Mouse (Mus musculus) heart, embryonic 11.5 days (tissue): ENCODE measurements at regions not wholly inside any gene's neighbourhood (a gene's known extent, or its start where the extent isn't known, plus 50 kb on each side); places are given as distances from the start of the nearest gene placed in this dataset.
"Not testable (repeated sequence)": the region's sequence is repeated elsewhere in the genome, so short reads cannot be mapped to it uniquely, and the experiment has no call there.

Experiments
- ATAC-seq: fragments of 200-750 bp; cut with Nextera tagmentation; replicated peaks from 2 replicates; pipeline ENCODE4 v1.8.0; 2017; ENCODE audit warnings: moderate library complexity; ENCODE audit not compliant: insufficient number of reproducible peaks, low FRiP score, low TSS enrichment
- H3K27ac ChIP-seq: fragments of 300-500 bp; sonication (generic); 2 replicates; pipeline ENCODE4 v1.5.1; 2014; ENCODE audit warnings: mild to moderate bottlenecking, low read depth, low read length
- H3K27me3 ChIP-seq: fragments of 300-500 bp; sonication (generic); 2 replicates; pipeline ENCODE4 v1.6.1; 2014; ENCODE audit warnings: mild to moderate bottlenecking, low read length, mixed read lengths; ENCODE audit not compliant: control insufficient read depth, insufficient read depth
- H3K36me3 ChIP-seq: fragments of 300-500 bp; sonication (generic); 2 replicates; pipeline ENCODE4 v1.6.1; 2014; ENCODE audit warnings: mild to moderate bottlenecking, low read length, moderate library complexity, mixed read lengths; ENCODE audit not compliant: control insufficient read depth, insufficient read depth
- H3K4me1 ChIP-seq: fragments of 300-500 bp; sonication (generic); 2 replicates; pipeline ENCODE4 v1.6.1; 2014; ENCODE audit warnings: low read length; ENCODE audit not compliant: control insufficient read depth, insufficient read depth
- H3K4me2 ChIP-seq: fragments of 300-500 bp; sonication (generic); 2 replicates; pipeline ENCODE4 v1.6.1; 2014; ENCODE audit warnings: mild to moderate bottlenecking, moderate library complexity
- H3K4me3 ChIP-seq: fragments of 300-500 bp; sonication (generic); 2 replicates; pipeline ENCODE4 v1.5.1; 2014; ENCODE audit warnings: low read depth, low read length
- H3K9ac ChIP-seq: fragments of 300-500 bp; sonication (generic); 2 replicates; pipeline ENCODE4 v1.6.1; 2014; ENCODE audit warnings: mild to moderate bottlenecking, low read depth, low read length, moderate library complexity
- H3K9me3 ChIP-seq: fragments of 300-500 bp; sonication (generic); replicated peaks from 2 replicates; pipeline ENCODE4 v1.6.1; 2016; ENCODE audit warnings: low read length; ENCODE audit not compliant: control insufficient read depth
- WGBS: fragments of 180-500 bp; shearing (Covaris S2); extraction: QIAGEN DNeasy Blood & Tissue Kit; methylation state at CpG from one replicate; pipeline ENCODE4 v1.1.7; 2014; ENCODE audit not compliant: insufficient replicate concordance; 5-methylcytosine and 5-hydroxymethylcytosine counted together

DNA sequence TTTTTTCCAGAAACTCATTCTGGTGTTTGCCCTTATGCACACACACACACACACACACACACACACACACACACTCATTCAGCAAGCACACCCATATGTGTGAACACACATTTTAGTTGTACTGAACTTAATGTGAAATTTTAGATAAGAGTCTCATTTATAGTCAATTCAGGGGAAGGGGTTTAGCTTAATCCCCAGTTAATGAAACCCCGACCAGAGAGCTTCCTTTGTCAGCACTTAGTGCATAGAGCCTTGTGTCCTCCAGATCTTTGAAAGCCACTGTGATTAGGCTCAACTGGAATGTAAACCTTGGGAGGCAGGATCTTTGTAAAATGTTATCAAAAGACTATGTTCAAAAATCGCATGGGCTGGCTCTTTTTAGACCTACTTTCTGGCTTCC lies 53.4 kb downstream of the Rps12 start:
- H3K36me3 ChIP-seq: no peaks in the 10 kb centered on the region
- H3K27me3 ChIP-seq: no peaks in the 10 kb centered on the region
- no peak overlapping the region for H3K27ac ChIP-seq
- H3K4me3 ChIP-seq: no peak overlapping the region
- no peak for ATAC-seq
- H3K9me3 ChIP-seq: no peaks in the 10 kb centered on the region
- no peak overlapping the region for H3K4me2 ChIP-seq
- WGBS: 36% methylated on average over 2 of the region's 2 CpGs
- no peaks in the 10 kb centered on the region for H3K4me1 ChIP-seq
- H3K9ac ChIP-seq: no peak overlapping the region

DNA sequence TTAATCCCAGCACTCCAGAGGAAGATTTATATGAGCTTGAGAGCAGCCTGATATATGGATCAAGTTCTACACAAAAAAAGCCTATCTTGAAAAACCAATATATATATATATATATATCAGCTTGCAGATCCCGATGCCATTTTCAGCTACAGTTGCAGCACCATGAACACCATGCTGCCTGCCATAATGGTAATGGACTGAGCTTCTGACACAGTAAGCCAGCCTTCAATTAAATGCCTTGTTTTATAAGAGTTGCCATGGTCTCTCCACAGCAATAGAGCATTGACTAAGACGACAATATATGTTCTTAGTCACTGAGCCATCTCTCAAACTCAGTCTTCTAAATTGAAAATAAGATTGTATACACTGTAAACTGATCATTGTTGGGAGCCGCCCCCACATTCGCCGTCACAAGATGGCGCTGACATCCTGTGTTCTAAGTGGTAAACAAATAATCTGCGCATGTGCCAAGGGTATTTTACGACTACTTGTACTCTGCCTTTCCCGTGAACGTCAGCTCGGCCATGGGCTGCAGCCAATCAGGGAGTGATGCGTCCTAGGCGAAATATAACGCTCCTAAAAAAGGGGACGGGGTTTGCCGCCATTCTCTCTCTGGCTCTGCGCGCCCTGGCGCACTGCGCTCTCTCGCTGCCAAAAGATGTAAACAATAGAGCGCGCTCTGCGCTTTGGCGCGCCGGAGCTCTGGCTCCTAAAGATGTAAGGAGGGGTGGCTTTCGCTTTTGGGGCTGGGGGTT lies 60.9 kb downstream of the Rps12 start:
- not testable (repeated sequence) for H3K4me1 ChIP-seq, H3K36me3 ChIP-seq, H3K27ac ChIP-seq, H3K9me3 ChIP-seq, H3K9ac ChIP-seq, H3K4me2 ChIP-seq, H3K4me3 ChIP-seq, H3K27me3 ChIP-seq, ATAC-seq
- 78% methylated on average over 24 of the region's 28 CpGs for WGBS

DNA sequence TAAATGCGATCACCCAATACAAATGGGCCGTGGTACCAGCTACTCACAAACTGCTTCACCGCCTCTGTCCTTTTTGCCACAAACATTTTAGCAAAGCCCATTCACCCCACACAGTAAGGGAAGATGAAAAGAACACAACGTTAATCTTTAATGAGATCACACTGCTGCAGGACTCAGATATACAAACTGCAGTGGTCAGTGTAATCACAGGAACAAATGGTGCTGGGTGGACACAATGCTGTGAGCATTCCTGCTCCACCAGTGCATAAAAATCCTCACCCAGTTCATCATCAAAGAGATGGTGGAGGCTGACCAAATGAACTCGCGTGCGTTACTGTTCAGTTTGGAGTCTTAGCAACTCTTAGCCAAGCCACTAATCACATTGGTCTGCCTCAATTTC lies 69.0 kb downstream of the Rps12 start:
- no peaks in the 10 kb centered on the region for H3K4me1 ChIP-seq
- H3K9ac ChIP-seq: no peak overlapping the region

DNA sequence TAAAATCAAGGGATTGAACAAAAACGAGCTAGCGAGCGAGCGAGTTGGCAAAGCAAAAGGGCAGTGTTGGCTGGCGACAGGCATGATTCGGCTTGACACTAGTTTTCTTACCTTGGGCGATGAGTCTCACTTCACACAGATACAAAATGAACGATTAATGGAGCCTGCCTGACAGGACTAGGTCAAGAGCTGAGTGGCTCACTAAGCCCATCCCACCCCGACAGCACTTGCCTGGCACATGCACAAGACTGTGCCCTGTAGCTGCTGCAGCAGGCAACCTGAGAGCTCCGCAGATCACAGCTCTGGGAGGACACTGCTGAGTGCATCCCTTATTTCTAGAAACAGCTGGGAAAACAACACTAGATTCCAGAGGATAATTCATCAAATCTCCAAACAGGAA lies 71.6 kb downstream of the Rps12 start:
- Histone ChIP-seq H3K4me2 (no peak overlapping the region), H3K27me3 (no peaks in the 10 kb centered on the region), H3K9ac (no peak overlapping the region), H3K27ac (no peak overlapping the region), H3K4me1 (no peaks in the 10 kb centered on the region), H3K9me3 (no peaks in the 10 kb centered on the region), H3K36me3 (no peaks in the 10 kb centered on the region), H3K4me3 (no peak overlapping the region)
- 86% methylated on average over 10 of the region's 10 CpGs for WGBS
- no peak for ATAC-seq

More for the DNA sequence above, 69.0 kb downstream of the Rps12 start:
- Histone ChIP-seq H3K9me3 (no peaks in the 10 kb centered on the region), H3K36me3 (no peaks in the 10 kb centered on the region), H3K4me3 (no peak overlapping the region), H3K27ac (no peak overlapping the region), H3K4me2 (no peak overlapping the region), H3K27me3 (no peaks in the 10 kb centered on the region)
- ATAC-seq: no peak
- 85% methylated on average over 7 of the region's 7 CpGs for whole genome bisulfite sequencing

DNA sequence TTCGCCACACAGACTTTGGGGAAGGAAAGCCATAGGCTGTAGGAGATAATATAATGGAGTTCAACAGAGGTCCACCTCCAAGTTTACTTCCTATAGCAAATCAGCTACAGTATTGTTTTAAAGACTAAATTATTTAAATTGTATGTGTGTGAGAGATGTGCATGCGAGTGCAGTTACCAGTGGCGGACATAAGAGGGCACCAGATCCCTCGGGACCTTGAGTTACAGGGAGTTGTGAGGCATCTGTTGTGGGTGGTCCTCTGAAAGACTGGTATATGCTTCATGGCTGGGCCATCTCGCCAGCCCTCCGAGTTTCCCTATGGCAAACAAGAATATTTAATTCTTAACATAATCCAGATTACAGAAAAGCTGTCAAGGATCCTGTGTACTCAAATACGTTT lies 72.0 kb downstream of the Rps12 start:
- ATAC-seq: no peak
- Histone ChIP-seq H3K4me3 (no peak overlapping the region), H3K9me3 (no peaks in the 10 kb centered on the region), H3K9ac (no peak overlapping the region), H3K4me2 (no peak overlapping the region), H3K4me1 (no peaks in the 10 kb centered on the region), H3K36me3 (no peaks in the 10 kb centered on the region), H3K27ac (no peak overlapping the region), H3K27me3 (no peaks in the 10 kb centered on the region)
- 86% methylated on average over 7 of the region's 7 CpGs for WGBS

DNA sequence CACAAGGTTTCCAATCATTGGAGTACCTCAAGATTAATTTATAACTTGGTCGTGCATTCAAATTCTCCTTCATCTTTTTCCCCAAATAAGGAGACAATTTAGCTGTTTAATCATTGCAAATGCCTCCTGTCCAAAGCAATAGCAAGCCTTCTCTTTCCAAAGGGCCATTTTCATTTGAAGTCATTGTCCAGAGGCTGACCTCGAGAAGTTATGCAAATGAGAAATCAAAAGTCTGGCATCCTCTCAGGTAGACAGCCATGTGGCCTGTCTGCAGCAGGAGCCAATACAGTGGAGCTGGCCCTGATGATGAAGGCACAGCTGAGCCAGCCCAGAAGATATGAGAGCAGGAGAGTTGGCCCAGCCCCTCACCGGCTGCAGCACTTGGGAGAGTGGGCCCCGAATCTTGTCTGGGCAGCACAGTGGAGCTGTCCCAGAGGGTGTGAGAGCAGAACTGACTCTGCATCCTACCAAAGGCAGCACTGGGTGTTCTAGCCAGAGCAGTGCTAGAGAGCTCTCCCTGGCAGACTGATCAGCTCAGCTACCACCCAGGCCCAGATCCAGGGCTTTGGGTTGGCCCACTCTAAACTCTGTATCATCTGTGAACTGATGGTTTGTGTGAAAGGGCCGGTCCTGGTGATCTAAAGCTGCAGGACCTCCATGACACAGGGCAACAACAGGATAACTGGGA lies 74.2 kb downstream of the Rps12 start:
- H3K27ac ChIP-seq: no peak overlapping the region
- no peaks in the 10 kb centered on the region for H3K9me3 ChIP-seq
- H3K36me3 ChIP-seq: no peaks in the 10 kb centered on the region
- no peak overlapping the region for H3K4me2 ChIP-seq
- no peak overlapping the region for H3K4me3 ChIP-seq
- H3K9ac ChIP-seq: no peak overlapping the region
- no peaks in the 10 kb centered on the region for H3K27me3 ChIP-seq
- 50% methylated on average over 5 of the region's 5 CpGs for WGBS
- ATAC-seq: no peak
- H3K4me1 ChIP-seq: no peaks in the 10 kb centered on the region

DNA sequence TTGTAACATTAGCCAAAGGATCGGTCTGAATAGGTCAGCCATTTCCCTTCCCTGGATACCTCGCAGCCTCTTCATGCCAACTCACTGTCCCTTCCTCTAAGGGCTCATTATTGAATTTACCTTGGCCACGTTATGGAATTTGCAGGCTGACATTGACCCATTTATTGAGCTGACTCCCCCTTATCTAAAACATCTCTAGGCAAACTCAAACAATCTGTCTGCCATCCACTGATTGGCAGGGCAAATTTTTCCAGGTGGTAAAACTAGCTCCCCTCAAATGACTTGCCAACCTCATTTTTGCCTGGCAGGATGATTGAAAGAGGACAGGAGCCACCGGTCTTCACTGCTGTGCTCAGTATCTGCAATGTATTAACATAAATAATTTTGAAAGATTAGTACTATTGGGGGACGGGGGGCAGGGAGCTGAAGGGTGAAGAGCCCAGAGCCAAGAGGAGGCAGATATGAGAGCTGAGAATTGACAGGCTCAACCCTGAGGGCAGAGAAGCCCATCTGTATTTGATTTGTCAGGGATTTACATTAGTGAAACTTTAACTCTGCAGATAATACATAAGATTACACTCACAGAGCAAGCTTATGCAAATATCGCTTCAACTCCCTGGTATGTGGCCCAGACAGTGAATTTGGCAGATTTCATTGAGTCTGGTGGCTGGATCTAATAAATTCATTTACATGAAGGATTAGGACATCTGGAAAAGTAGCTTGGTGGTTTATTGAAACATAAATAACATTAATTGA lies 75.5 kb downstream of the Rps12 start:
- H3K27me3 ChIP-seq: no peaks in the 10 kb centered on the region
- no peaks in the 10 kb centered on the region for H3K4me1 ChIP-seq
- H3K27ac ChIP-seq: no peak overlapping the region
- H3K4me2 ChIP-seq: no peak overlapping the region
- WGBS: 51% methylated on average over 6 of the region's 6 CpGs
- no peak overlapping the region for H3K9ac ChIP-seq
- H3K4me3 ChIP-seq: no peak overlapping the region
- no peak for ATAC-seq
- no peaks in the 10 kb centered on the region for H3K9me3 ChIP-seq
- H3K36me3 ChIP-seq: no peaks in the 10 kb centered on the region

DNA sequence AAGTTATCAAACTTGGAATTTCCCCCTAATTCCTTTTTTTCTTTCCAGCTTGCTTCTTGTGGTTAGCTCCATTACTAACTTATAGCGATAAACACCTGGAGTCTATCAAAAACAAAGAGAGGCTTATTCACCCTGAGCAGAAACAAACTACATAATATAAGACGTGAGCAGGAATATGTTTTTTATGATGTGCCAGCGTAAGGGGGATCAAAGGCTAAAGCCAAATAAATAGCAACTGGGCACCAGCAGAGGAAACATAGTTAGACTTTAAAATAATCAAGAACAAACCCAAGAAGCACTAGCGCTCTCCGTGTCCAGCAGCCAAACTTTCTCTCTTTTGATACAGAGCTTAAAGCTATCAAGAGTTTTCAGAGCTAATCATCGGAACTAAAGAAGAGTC lies 76.1 kb downstream of the Rps12 start:
- no peak for ATAC-seq
- H3K27me3 ChIP-seq: no peaks in the 10 kb centered on the region
- no peaks in the 10 kb centered on the region for H3K36me3 ChIP-seq
- no peak overlapping the region for H3K9ac ChIP-seq
- no peak overlapping the region for H3K27ac ChIP-seq
- H3K4me3 ChIP-seq: no peak overlapping the region
- H3K4me2 ChIP-seq: no peak overlapping the region
- H3K4me1 ChIP-seq: no peaks in the 10 kb centered on the region
- 78% methylated on average over 6 of the region's 6 CpGs for WGBS
- no peaks in the 10 kb centered on the region for H3K9me3 ChIP-seq
